Mouse (Mus musculus): ENCODE data around the gene Chmp3. TPM values are rescaled to one million over a fixed set of nuclear protein-coding genes. Genes with fewer than 3 reads are reported as not detected.

The Chmp3 gene
- polyA plus RNA-seq, 3 experiments from 2014 or later = 61.2 to 119 (median 95.4) TPM

GRCm38 (mm10) chr6:71609968-71610367, 66.4 kb downstream of the Chmp3 start:
- no peak for ATAC-seq

GRCm38 (mm10) chr6:71613225-71613624, 69.6 kb downstream of the Chmp3 start:
- ATAC-seq = no peak

GRCm38 (mm10) chr6:71616959-71617358, 73.4 kb downstream of the Chmp3 start:
- no peak for ATAC-seq

GRCm38 (mm10) chr6:71621551-71621950, 78.0 kb downstream of the Chmp3 start:
- ATAC-seq = no peak

GRCm38 (mm10) chr6:71621981-71622380, 78.4 kb downstream of the Chmp3 start:
- no peak for ATAC-seq

GRCm38 (mm10) chr6:71624723-71625122, 81.1 kb downstream of the Chmp3 start:
- ATAC-seq = no peak

- no peak for ATAC-seq
Measured at GRCm38 (mm10) chr6:71625984-71626383, 82.4 kb downstream of the Chmp3 start.

GRCm38 (mm10) chr6:71627325-71627724, 83.7 kb downstream of the Chmp3 start:
- ATAC-seq = no peak

GRCm38 (mm10) chr6:71631196-71631595, 87.6 kb downstream of the Chmp3 start:
- no peak for ATAC-seq

GRCm38 (mm10) chr6:71631706-71632461, 88.3 kb downstream of the Chmp3 start:
- no peak for ATAC-seq

Other genes starting within 250 kb of the Chmp3 start
- gene Smyd1, start 221.6 kb upstream of the Chmp3 start, polyA plus RNA-seq (2017; shearing (Covaris generic)) = under 1 TPM in 1 of 3 experiments, not detected in 2; 0.20 TPM
- 10 to 100 TPM; 14.4 to 15.4 (median 15.0) TPM for gene Cd8b1, start 221.0 kb upstream of the Chmp3 start, polyA plus RNA-seq (2017; shearing (Covaris generic))
- 1 to 10 TPM in 2 of 3 experiments, under 1 TPM in 1; 0.73 to 3.4 (median 1.2) TPM for gene Cd8a, start 170.4 kb upstream of the Chmp3 start, polyA plus RNA-seq (2017; shearing (Covaris generic))
- 10 to 100 TPM; 12.3 to 17.7 (median 13.4) TPM for gene Rmnd5a, start 103.2 kb upstream of the Chmp3 start, polyA plus RNA-seq (2017; shearing (Covaris generic))
- gene Rnf103, start 49.9 kb upstream of the Chmp3 start, polyA plus RNA-seq (2017; shearing (Covaris generic)) = 1 to 10 TPM; 3.6 to 6.5 (median 6.3) TPM
- gene Kdm3a, start 89.2 kb downstream of the Chmp3 start, polyA plus RNA-seq (2017; shearing (Covaris generic)) = 10 to 100 TPM; 43.1 to 68.4 (median 46.4) TPM
- gene Reep1, start 163.8 kb downstream of the Chmp3 start, polyA plus RNA-seq (2017; shearing (Covaris generic)) = under 1 TPM in 2 of 3 experiments, not detected in 1; 0.55 to 0.59 TPM

All from inflammation-experienced regulatory T-cells, adult 6 months (primary cell).